21 mouse cellular contexts compared by ENCODE assay signal in the genomic region with DNA sequence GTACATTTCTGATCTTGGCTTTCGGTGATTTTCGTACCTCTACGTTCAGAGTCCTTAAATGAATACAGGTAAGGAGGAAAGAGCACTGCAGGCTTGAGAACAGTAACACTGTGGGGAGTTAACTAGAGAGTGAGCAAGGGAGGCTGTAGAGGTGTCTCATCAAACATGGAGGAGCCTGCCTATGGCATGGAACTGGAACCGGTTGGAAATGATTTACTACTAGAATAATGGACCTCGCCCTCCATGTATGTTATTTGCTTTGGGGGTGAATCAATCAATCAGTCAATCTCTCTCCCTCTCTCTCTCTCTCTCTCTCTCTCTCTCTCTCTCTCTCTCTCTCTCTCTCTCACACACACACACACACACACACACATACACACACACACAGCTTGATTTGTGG.
DNase-seq lines count a peak whose midpoint lies in the region; ATAC-seq lines count a peak whose summit lies in the region.
"Had no signal": no experiment of that assay in that cellular context is flagged by ENCODE, and none has a peak within 500 bp of the region (broad histone marks: within the 10 kb centered on the region; RNA-seq: fewer than 3 reads in every experiment).

No protein-coding gene starts in this region.

- H3K4me1 ChIP-seq in intestine, embryonic 15.5 days (replicated peaks): 0 out of 2 replicates have a peak, but pooled peaks cover 4% of the 10 kb centered on the region
- no peaks in the 10 kb centered on the region for H3K4me1 ChIP-seq in intestine, embryonic 16.5 days (ENCODE audit: control insufficient read depth, insufficient read depth, low read length)
- no peaks in the 10 kb centered on the region for H3K4me1 ChIP-seq in liver, embryonic 16.5 days (ENCODE audit: control insufficient read depth, low read depth, low read length)
- H3K4me1 ChIP-seq: embryonic facial prominence, embryonic 13.5 days; embryonic facial prominence, embryonic 15.5 days; forebrain, embryonic 10.5 days; forebrain, embryonic 12.5 days had no signal

- H3K4me2 ChIP-seq in intestine, embryonic 15.5 days (replicated peaks): no peak overlapping the region
- no peak overlapping the region for H3K4me2 ChIP-seq in intestine, embryonic 16.5 days (ENCODE audit: low read depth, low read length)
- H3K4me2 ChIP-seq in liver, embryonic 16.5 days (ENCODE audit: low read depth, low read length): no peak overlapping the region
- H3K4me2 ChIP-seq: embryonic facial prominence, embryonic 13.5 days; embryonic facial prominence, embryonic 15.5 days; forebrain, embryonic 12.5 days had no signal

- no peaks in the 10 kb centered on the region for H3K36me3 ChIP-seq in intestine, embryonic 15.5 days
- H3K36me3 ChIP-seq in intestine, embryonic 16.5 days (ENCODE audit: control insufficient read depth, insufficient read depth, low read length): no peaks in the 10 kb centered on the region
- H3K36me3 ChIP-seq in liver, embryonic 16.5 days (ENCODE audit: control insufficient read depth, insufficient read depth): no peaks in the 10 kb centered on the region
- H3K36me3 ChIP-seq: embryonic facial prominence, embryonic 13.5 days; embryonic facial prominence, embryonic 15.5 days; forebrain, embryonic 12.5 days had no signal

- H3K9me3 ChIP-seq in intestine, embryonic 15.5 days: no peaks in the 10 kb centered on the region
- no peaks in the 10 kb centered on the region for H3K9me3 ChIP-seq in intestine, embryonic 16.5 days (ENCODE audit: control insufficient read depth, low read length)
- H3K9me3 ChIP-seq in liver, embryonic 16.5 days (replicated peaks; ENCODE audit: control insufficient read depth, low read length): no peaks in the 10 kb centered on the region
- H3K9me3 ChIP-seq: embryonic facial prominence, embryonic 13.5 days; embryonic facial prominence, embryonic 15.5 days; forebrain, embryonic 10.5 days; forebrain, embryonic 12.5 days had no signal

- no peaks in the 10 kb centered on the region for H3K27me3 ChIP-seq in intestine, embryonic 15.5 days (replicated peaks)
- no peaks in the 10 kb centered on the region for H3K27me3 ChIP-seq in intestine, embryonic 16.5 days (replicated peaks; ENCODE audit: control insufficient read depth, insufficient read depth, low read length)
- no peaks in the 10 kb centered on the region for H3K27me3 ChIP-seq in liver, embryonic 16.5 days (ENCODE audit: control insufficient read depth, insufficient read depth, low read depth, low read length)
- H3K27me3 ChIP-seq: embryonic facial prominence, embryonic 13.5 days; embryonic facial prominence, embryonic 15.5 days; forebrain, embryonic 12.5 days had no signal

- no peak overlapping the region for H3K27ac ChIP-seq in intestine, embryonic 15.5 days
- H3K27ac ChIP-seq in intestine, embryonic 16.5 days (ENCODE audit: low read length): no peak overlapping the region
- no peak overlapping the region for H3K27ac ChIP-seq in liver, embryonic 16.5 days (ENCODE audit: low read length)
- H3K27ac ChIP-seq: embryonic facial prominence, embryonic 13.5 days; embryonic facial prominence, embryonic 15.5 days; forebrain, embryonic 10.5 days; forebrain, embryonic 12.5 days had no signal

- WGBS in intestine, embryonic 15.5 days: 84% methylated on average over 5 of the region's 5 CpGs
- WGBS in intestine, embryonic 16.5 days: 82% methylated on average over 5 of the region's 5 CpGs
- WGBS in liver, embryonic 16.5 days (ENCODE audit: insufficient replicate concordance): 75% methylated on average over 5 of the region's 5 CpGs

- ATAC-seq in intestine, embryonic 15.5 days: 0 out of 2 replicates have a peak, but pooled peaks have one; percentile 56
- no peak for ATAC-seq in intestine, embryonic 16.5 days
- ATAC-seq in liver, embryonic 16.5 days (ENCODE audit: low read depth): peak; percentile 69; the same call in 1 of the 2 replicates
- ATAC-seq: forebrain, embryonic 14.5 days; forebrain, embryonic 16.5 days had no signal

- H3K9ac ChIP-seq in intestine, embryonic 15.5 days: no peak overlapping the region
- H3K9ac ChIP-seq in intestine, embryonic 16.5 days (ENCODE audit: low read depth, low read length): no peak overlapping the region
- H3K9ac ChIP-seq in liver, embryonic 16.5 days (ENCODE audit: low read depth, low read length): no peak overlapping the region
- H3K9ac ChIP-seq: embryonic facial prominence, embryonic 13.5 days; embryonic facial prominence, embryonic 15.5 days; forebrain, embryonic 12.5 days had no signal

- no peak for DNase-seq in liver
- DNase-seq: adrenal gland, adult 2 months; adrenal gland, postnatal 10 days; adrenal gland, postnatal 25 days; cerebellum, adult 11 months; cerebellum, adult 18-20 months; cerebellum, adult 8-10 months; cerebellum, adult 9-11 months; cerebellum, postnatal 14 days; cerebellum, postnatal 36 days; embryo, embryonic 11 days had no signal

- H3K4me3 ChIP-seq in intestine, embryonic 15.5 days (replicated peaks): no peak overlapping the region
- H3K4me3 ChIP-seq in intestine, embryonic 16.5 days (ENCODE audit: low read length): no peak overlapping the region
- no peak overlapping the region for H3K4me3 ChIP-seq in liver, embryonic 16.5 days (ENCODE audit: low read depth, low read length)
- H3K4me3 ChIP-seq: embryonic facial prominence, embryonic 13.5 days; embryonic facial prominence, embryonic 15.5 days; erythroblast, embryonic 14.5 days; forebrain, embryonic 10.5 days; forebrain, embryonic 12.5 days had no signal
